Mouse (Mus musculus) kidney, adult 2 months (tissue): ENCODE data around the gene Rassf1. TPM values are rescaled to one million over a fixed set of nuclear protein-coding genes. Genes with fewer than 3 reads are reported as not detected.

Experiments
- DNase-seq: peaks from one replicate; pipeline ENCODE4 v3.0.0; 2021
- H3K27ac ChIP-seq: fragments of 200-500 bp; 2 replicates; pipeline ENCODE4 v1.5.1; 2012; ENCODE audit warnings: low read depth, low read length, control low read depth, inconsistent platforms; ENCODE audit not compliant: insufficient read depth
- H3K27me3 ChIP-seq: fragments of 200-500 bp; replicated peaks from 2 replicates; pipeline ENCODE4 v1.6.1; 2012; ENCODE audit warnings: mild to moderate bottlenecking, moderate library complexity, low read length, inconsistent platforms; ENCODE audit not compliant: control insufficient read depth, insufficient read depth
- H3K36me3 ChIP-seq: fragments of 200-500 bp; 2 replicates; pipeline ENCODE4 v1.6.1; 2012; ENCODE audit warnings: mild to moderate bottlenecking, moderate library complexity, low read length, inconsistent platforms; ENCODE audit not compliant: control insufficient read depth, insufficient read depth
- H3K4me1 ChIP-seq: fragments of 200-500 bp; 2 replicates; pipeline ENCODE4 v1.6.1; 2011; ENCODE audit warnings: low read length; ENCODE audit not compliant: control insufficient read depth, insufficient read depth
- H3K4me3 ChIP-seq: fragments of 200-500 bp; 2 replicates; pipeline ENCODE4 v1.5.1; 2011; ENCODE audit warnings: mild to moderate bottlenecking, low read depth, low read length, control low read depth; ENCODE audit not compliant: insufficient read depth
- CTCF ChIP-seq: fragments of 200-500 bp; conservative IDR thresholded peaks from 2 replicates; pipeline ENCODE4 v1.5.1; 2011; ENCODE audit warnings: low read depth, mild to moderate bottlenecking, control low read depth, low read length, moderate library complexity, mixed read lengths; ENCODE audit not compliant: insufficient read depth, insufficient read length
- POLR2A ChIP-seq: fragments of 200-500 bp; IDR thresholded peaks from one replicate; pipeline ENCODE4 v1.6.1; 2011; ENCODE audit warnings: low read depth, low read length, control low read depth
- WGBS: fragments of 180-500 bp; shearing (Covaris S2); methylation state at CpG from one replicate; pipeline ENCODE4 v1.1.7; 2018; 5-methylcytosine and 5-hydroxymethylcytosine counted together
- polyA plus RNA-seq: library from polyadenylated mRNA; depleted of rRNA; stranded (reverse); fragments of >200 nt; gene quantifications from 2 replicates; pipeline ENCODE4 v1.2.3, GENCODE M21; 2012

Gene Rassf1
- polyA plus RNA-seq, 1 experiment = 23.0 TPM

DNA sequence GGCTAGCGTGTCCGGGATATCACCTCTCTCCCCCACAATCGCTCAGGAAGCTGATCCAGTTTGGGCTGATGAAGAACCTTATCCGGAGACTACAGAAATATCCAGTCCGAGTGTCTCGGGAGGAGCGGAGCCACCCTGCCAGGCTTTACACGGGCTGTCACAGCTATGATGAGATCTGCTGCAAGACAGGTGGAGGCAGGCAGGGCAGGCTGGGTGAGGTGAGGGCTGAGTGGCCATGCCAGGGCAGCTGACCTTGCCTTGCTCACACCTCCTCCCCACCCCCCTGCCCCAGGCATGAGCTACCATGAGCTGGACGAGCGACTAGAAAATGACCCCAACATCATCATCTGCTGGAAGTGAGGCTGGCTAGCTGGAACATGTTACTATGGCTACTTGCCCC is 6.2 kb upstream of the Rassf1 start:
- 79% methylated on average over 10 of the region's 10 CpGs for WGBS
- H3K27ac ChIP-seq = no peak overlapping the region
- H3K4me3 ChIP-seq = no peak overlapping the region

DNA sequence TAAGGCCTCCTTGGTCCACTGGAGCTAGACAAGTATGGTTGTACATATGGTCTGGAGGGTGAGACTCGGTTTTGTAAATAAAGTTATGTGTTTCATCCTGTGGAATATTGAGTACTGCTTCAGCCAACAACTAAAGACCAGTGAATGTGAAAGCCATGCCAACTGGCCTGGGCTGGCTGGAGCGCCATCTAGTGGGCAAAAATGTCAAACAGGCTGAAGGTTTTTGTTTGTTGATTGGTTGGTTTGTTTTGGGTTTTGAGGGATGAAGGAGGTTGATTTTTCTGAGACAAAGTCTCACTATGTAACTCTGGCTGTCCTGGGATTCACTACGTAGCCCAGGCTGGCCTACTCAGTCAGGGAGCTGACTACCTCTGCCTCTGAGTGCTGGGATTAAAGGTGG is 5.8 kb upstream of the Rassf1 start:
- Histone ChIP-seq H3K4me3 (no peak overlapping the region), H3K36me3 (no peaks in the 10 kb centered on the region), H3K27ac (no peak overlapping the region), H3K4me1 (peaks cover 19% of the 10 kb centered on the region; the same call in 1 of the 2 replicates), H3K27me3 (no peaks in the 10 kb centered on the region)
- 7% methylated on average over 3 of the region's 3 CpGs for WGBS
- TF ChIP-seq CTCF (peak; percentile 88), POLR2A (no peak)
- peak; percentile 83 for DNase-seq

More for the DNA sequence above, 6.2 kb upstream of the Rassf1 start:
- Histone ChIP-seq H3K4me1 (peaks cover 18% of the 10 kb centered on the region; the same call in 1 of the 2 replicates), H3K27me3 (no peaks in the 10 kb centered on the region), H3K36me3 (no peaks in the 10 kb centered on the region)
- TF ChIP-seq POLR2A (no peak), CTCF (no peak)
- no peak for DNase-seq

DNA sequence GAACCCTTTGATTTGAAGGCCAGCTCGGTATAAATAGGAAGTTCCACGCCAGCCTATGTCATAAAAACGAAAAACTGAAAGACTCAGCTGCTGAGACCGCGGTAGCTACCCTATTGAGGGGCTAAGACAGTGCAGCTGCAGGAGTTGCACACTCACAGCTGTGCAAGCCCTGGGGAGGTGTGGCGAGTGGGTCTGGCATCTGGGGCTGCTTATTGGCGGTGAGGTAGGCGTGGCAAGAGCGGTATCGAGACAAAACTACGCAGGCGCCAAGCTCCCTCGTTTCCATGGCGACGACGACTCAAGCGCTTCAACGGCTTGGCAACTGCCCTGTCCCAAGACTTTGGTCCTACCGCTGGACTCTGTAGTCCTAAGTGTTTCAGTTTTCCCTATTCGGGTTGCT is 4.3 kb upstream of the Rassf1 start, which contains the start of gene Zmynd10:
Gene Zmynd10 (plus strand): TSS at position 273 of the 400 bp plus-strand sequence.
- no peak for TF ChIP-seq CTCF
- TF ChIP-seq POLR2A = peak; percentile 32
- peak within 1 kb of the TSS; percentile 29; the same call in 1 of the 2 replicates for H3K4me3 ChIP-seq
- 2% methylated on average over 20 of the region's 20 CpGs for WGBS
- DNase-seq = peak; percentile 98
- H3K4me1 ChIP-seq = peaks cover 25% of the 10 kb centered on the region; the same call in 1 of the 2 replicates
- peak within 1 kb of the TSS; percentile 68 for H3K27ac ChIP-seq
- H3K36me3 ChIP-seq = no peaks in the 10 kb centered on the region
- H3K27me3 ChIP-seq = no peaks in the 10 kb centered on the region

DNA sequence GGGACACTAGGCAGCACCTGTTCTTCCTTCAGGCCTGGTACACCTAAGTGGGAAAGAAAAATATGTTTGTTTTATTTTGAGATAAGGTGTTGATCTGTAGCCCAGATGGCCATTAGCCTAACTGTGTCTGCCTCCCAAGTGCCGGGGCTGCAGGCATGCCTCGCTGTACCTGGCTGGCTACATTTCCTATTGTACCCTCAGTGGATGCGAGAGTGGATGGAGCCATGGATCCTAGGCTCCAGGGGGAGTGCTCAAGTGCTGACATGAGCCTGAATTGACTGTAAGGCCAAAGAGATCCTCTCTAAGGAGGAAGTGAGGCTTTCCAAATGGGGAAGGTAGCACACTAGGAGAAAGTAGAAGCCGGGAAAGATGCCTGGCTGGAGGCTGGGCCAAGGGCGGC is 3.4 kb upstream of the Rassf1 start:
- no peak for DNase-seq
- 83% methylated on average over 5 of the region's 5 CpGs for WGBS
- TF ChIP-seq POLR2A (no peak), CTCF (no peak)
- no peaks in the 10 kb centered on the region for H3K36me3 ChIP-seq
- peaks cover 26% of the 10 kb centered on the region; the same call in 1 of the 2 replicates for H3K4me1 ChIP-seq
- H3K27me3 ChIP-seq = no peaks in the 10 kb centered on the region
- no peak overlapping the region for H3K27ac ChIP-seq
- no peak overlapping the region for H3K4me3 ChIP-seq

DNA sequence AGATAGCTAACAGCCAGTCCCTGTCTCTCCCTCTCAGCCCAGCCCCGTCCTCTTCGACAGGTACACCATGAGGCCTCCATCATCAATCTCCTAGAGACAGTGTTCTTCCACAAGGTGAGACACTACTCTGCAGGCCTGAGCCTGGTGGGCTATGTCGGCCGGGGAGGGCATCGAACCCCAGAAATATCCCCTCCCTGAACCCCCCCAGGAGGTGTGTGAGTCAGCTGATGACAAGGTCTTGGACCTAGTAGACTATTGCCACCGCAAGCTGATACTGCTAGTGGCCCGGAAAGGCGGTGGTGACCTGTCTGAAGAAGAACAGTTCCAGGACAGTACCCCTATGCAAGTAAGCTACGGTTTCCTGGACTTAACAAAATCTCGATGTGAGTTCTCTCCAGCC is 2.5 kb upstream of the Rassf1 start:
- TF ChIP-seq POLR2A (no peak), CTCF (no peak)
- no peak overlapping the region for H3K27ac ChIP-seq
- DNase-seq = no peak
- H3K27me3 ChIP-seq = no peaks in the 10 kb centered on the region
- 91% methylated on average over 10 of the region's 10 CpGs for WGBS
- peaks cover 31% of the 10 kb centered on the region; the same call in 1 of the 2 replicates for H3K4me1 ChIP-seq
- H3K4me3 ChIP-seq = no peak overlapping the region
- H3K36me3 ChIP-seq = no peaks in the 10 kb centered on the region

DNA sequence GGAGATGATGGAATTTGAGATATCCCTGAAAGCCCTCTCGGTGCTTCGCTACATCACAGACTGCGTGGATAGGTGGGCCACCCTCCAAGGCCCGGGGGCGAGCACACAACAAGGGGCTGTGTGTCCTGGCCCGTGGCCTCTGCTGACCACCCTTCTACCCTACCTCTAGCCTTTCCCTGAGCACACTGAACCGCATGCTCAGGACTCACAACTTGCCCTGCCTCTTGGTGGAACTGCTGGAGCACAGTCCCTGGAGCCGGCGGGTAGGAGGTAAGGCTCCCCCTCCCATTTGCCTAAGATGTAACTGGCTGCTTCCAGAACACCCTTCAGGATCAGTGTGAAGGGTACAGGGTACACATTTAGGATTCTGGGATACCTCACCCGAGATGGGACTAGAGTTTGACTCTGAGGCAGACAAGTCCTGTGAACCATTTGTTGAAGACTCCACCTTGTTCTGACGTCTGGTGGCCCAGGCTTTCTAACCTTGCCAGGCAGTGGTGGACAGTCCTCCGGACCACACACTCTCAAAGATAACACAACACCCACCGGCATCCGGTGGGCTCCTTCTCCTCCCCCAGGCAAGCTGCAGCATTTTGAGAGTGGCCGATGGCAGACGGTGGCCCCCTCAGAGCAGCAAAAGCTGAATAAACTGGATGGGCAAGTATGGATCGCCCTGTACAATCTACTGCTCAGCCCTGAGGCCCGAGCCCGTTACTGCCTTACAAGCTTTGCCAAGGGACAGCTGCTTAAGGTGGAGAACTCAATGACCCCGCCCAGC is 1.9 kb upstream of the Rassf1 start:
- 87% methylated on average over 20 of the region's 20 CpGs for WGBS
- H3K27me3 ChIP-seq = no peaks in the 10 kb centered on the region
- DNase-seq = no peak
- H3K27ac ChIP-seq = no peak overlapping the region
- peaks cover 32% of the 10 kb centered on the region; the same call in 1 of the 2 replicates for H3K4me1 ChIP-seq
- H3K36me3 ChIP-seq = no peaks in the 10 kb centered on the region
- no peak overlapping the region for H3K4me3 ChIP-seq
- no peak for TF ChIP-seq CTCF
- TF ChIP-seq POLR2A = no peak

DNA sequence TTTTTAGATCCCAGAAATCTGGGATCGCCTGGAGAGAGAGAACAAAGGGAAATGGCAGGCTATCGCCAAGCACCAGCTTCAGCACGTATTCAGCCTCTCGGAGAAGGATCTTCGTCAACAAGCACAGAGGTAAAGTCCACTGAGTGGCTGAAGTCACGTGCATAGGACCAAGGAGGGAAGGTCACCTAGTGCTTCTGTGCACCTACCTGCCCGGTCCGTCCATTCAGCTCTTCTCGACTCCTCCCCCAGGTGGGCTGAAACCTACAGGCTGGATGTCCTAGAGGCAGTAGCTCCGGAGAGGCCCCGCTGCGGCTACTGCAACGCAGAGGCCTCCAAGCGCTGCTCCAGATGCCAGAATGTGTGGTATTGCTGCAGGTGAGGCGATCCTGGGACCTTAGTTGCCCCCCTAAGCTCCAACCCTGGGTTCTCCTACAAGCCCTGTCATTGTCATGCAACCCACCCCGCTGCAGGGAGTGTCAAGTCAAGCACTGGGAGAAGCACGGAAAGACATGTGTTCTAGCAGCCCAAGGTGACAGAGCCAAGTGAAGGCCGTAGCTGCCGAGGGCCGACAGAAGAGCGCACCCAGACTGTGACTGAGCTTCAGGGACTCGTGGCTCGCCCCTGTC is 751 bp upstream of the Rassf1 start:
- Histone ChIP-seq H3K4me3 (peak overlapping the region; percentile 67), H3K36me3 (no peaks in the 10 kb centered on the region), H3K27me3 (no peaks in the 10 kb centered on the region), H3K27ac (peak overlapping the region; percentile 89), H3K4me1 (peaks cover 32% of the 10 kb centered on the region; the same call in 1 of the 2 replicates)
- WGBS = 53% methylated on average over 23 of the region's 23 CpGs
- peak; percentile 95 for DNase-seq
- TF ChIP-seq POLR2A (peak; percentile 1), CTCF (no peak)
